Mouse (Mus musculus): Measurements from ENCODE around the gene Tagap1. TPM values are rescaled to one million over a fixed set of nuclear protein-coding genes. Genes with fewer than 3 reads are reported as not detected.
"Not testable (repeated sequence)": the region's sequence is repeated elsewhere in the genome, so short reads cannot be mapped to it uniquely, and the experiment has no call there.

Tagap1 gene
- total RNA-seq, 2 experiments from 2014 or later = 36.3 to 70.2 TPM

GRCm38 (mm10) chr17:6965364-6965763 is 4.4 kb upstream of the Tagap1 start:
- ATAC-seq (replicated peaks; ENCODE audit: low FRiP score, low TSS enrichment, poor library complexity, severe bottlenecking) = not testable (repeated sequence)

- ATAC-seq (replicated peaks; ENCODE audit: low FRiP score, low TSS enrichment, poor library complexity, severe bottlenecking) = not testable (repeated sequence)
Observed at GRCm38 (mm10) chr17:6962936-6963335, 2.0 kb upstream of the Tagap1 start.

- ATAC-seq (replicated peaks; ENCODE audit: low FRiP score, low TSS enrichment, poor library complexity, severe bottlenecking) = not testable (repeated sequence)
Observed at GRCm38 (mm10) chr17:6962339-6962738, 1.4 kb upstream of the Tagap1 start.

- peak; percentile 86 for ATAC-seq (replicated peaks; ENCODE audit: low FRiP score, low TSS enrichment, poor library complexity, severe bottlenecking)
Observed at GRCm38 (mm10) chr17:6961181-6962000, 435 bp upstream of the Tagap1 start.

- not testable (repeated sequence) for ATAC-seq (replicated peaks; ENCODE audit: low FRiP score, low TSS enrichment, poor library complexity, severe bottlenecking)
Observed at GRCm38 (mm10) chr17:6960349-6960748, 607 bp downstream of the Tagap1 start.

GRCm38 (mm10) chr17:6959543-6960259 is 1.3 kb downstream of the Tagap1 start:
- ATAC-seq (replicated peaks; ENCODE audit: low FRiP score, low TSS enrichment, poor library complexity, severe bottlenecking) = not testable (repeated sequence)

GRCm38 (mm10) chr17:6958881-6959280 is 2.1 kb downstream of the Tagap1 start:
- ATAC-seq (replicated peaks; ENCODE audit: low FRiP score, low TSS enrichment, poor library complexity, severe bottlenecking) = not testable (repeated sequence)

GRCm38 (mm10) chr17:6948769-6949228 is 12.2 kb downstream of the Tagap1 start:
- ATAC-seq (replicated peaks; ENCODE audit: low FRiP score, low TSS enrichment, poor library complexity, severe bottlenecking) = not testable (repeated sequence)

- ATAC-seq (replicated peaks; ENCODE audit: low FRiP score, low TSS enrichment, poor library complexity, severe bottlenecking) = peak; percentile 91
Observed at GRCm38 (mm10) chr17:6947984-6948768, 12.8 kb downstream of the Tagap1 start, which contains the start of gene Rsph3b. TSS of gene Rsph3b (minus strand) at chr17:6948682.

- peak; percentile 0; the same call in 1 of the 2 replicates for ATAC-seq (replicated peaks; ENCODE audit: low FRiP score, low TSS enrichment, poor library complexity, severe bottlenecking)
Observed at GRCm38 (mm10) chr17:6947637-6947983, 13.3 kb downstream of the Tagap1 start.

GRCm38 (mm10) chr17:6942560-6942959 is 18.4 kb downstream of the Tagap1 start:
- ATAC-seq (replicated peaks; ENCODE audit: low FRiP score, low TSS enrichment, poor library complexity, severe bottlenecking) = peak; percentile 58; the same call in 1 of the 2 replicates

- ATAC-seq (replicated peaks; ENCODE audit: low FRiP score, low TSS enrichment, poor library complexity, severe bottlenecking) = not testable (repeated sequence)
Observed at GRCm38 (mm10) chr17:6931625-6932024, 29.3 kb downstream of the Tagap1 start.

GRCm38 (mm10) chr17:6920351-6920894 is 40.5 kb downstream of the Tagap1 start:
- ATAC-seq (replicated peaks; ENCODE audit: low FRiP score, low TSS enrichment, poor library complexity, severe bottlenecking) = peak; percentile 89

- ATAC-seq (replicated peaks; ENCODE audit: low FRiP score, low TSS enrichment, poor library complexity, severe bottlenecking) = peak; percentile 70
Observed at GRCm38 (mm10) chr17:6919388-6919787, 41.6 kb downstream of the Tagap1 start.

GRCm38 (mm10) chr17:6915282-6915681 is 45.7 kb downstream of the Tagap1 start:
- not testable (repeated sequence) for ATAC-seq (replicated peaks; ENCODE audit: low FRiP score, low TSS enrichment, poor library complexity, severe bottlenecking)

- not testable (repeated sequence) for ATAC-seq (replicated peaks; ENCODE audit: low FRiP score, low TSS enrichment, poor library complexity, severe bottlenecking)
Observed at GRCm38 (mm10) chr17:6914066-6914465, 46.9 kb downstream of the Tagap1 start.

Measured in megakaryocyte-erythroid progenitor cell, adult 5-6 weeks (primary cell).